Mouse (Mus musculus) kidney, adult 2 months (tissue): ENCODE results near the gene Ckm. TPM values are rescaled to one million over a fixed set of nuclear protein-coding genes. Genes with fewer than 3 reads are reported as not detected.

Source experiments
- DNase-seq: peaks from one replicate; pipeline ENCODE4 v3.0.0; 2021
- H3K27ac ChIP-seq: fragments of 200-500 bp; 2 replicates; pipeline ENCODE4 v1.5.1; 2012; ENCODE audit warnings: low read depth, low read length, control low read depth, inconsistent platforms; ENCODE audit not compliant: insufficient read depth
- H3K27me3 ChIP-seq: fragments of 200-500 bp; replicated peaks from 2 replicates; pipeline ENCODE4 v1.6.1; 2012; ENCODE audit warnings: mild to moderate bottlenecking, moderate library complexity, low read length, inconsistent platforms; ENCODE audit not compliant: control insufficient read depth, insufficient read depth
- H3K36me3 ChIP-seq: fragments of 200-500 bp; 2 replicates; pipeline ENCODE4 v1.6.1; 2012; ENCODE audit warnings: mild to moderate bottlenecking, moderate library complexity, low read length, inconsistent platforms; ENCODE audit not compliant: control insufficient read depth, insufficient read depth
- H3K4me1 ChIP-seq: fragments of 200-500 bp; 2 replicates; pipeline ENCODE4 v1.6.1; 2011; ENCODE audit warnings: low read length; ENCODE audit not compliant: control insufficient read depth, insufficient read depth
- H3K4me3 ChIP-seq: fragments of 200-500 bp; 2 replicates; pipeline ENCODE4 v1.5.1; 2011; ENCODE audit warnings: mild to moderate bottlenecking, low read depth, low read length, control low read depth; ENCODE audit not compliant: insufficient read depth
- CTCF ChIP-seq: fragments of 200-500 bp; conservative IDR thresholded peaks from 2 replicates; pipeline ENCODE4 v1.5.1; 2011; ENCODE audit warnings: low read depth, mild to moderate bottlenecking, control low read depth, low read length, moderate library complexity, mixed read lengths; ENCODE audit not compliant: insufficient read depth, insufficient read length
- POLR2A ChIP-seq: fragments of 200-500 bp; IDR thresholded peaks from one replicate; pipeline ENCODE4 v1.6.1; 2011; ENCODE audit warnings: low read depth, low read length, control low read depth
- WGBS: fragments of 180-500 bp; shearing (Covaris S2); methylation state at CpG from one replicate; pipeline ENCODE4 v1.1.7; 2018; 5-methylcytosine and 5-hydroxymethylcytosine counted together
- polyA plus RNA-seq: library from polyadenylated mRNA; depleted of rRNA; stranded (reverse); fragments of >200 nt; gene quantifications from 2 replicates; pipeline ENCODE4 v1.2.3, GENCODE M21; 2012

Ckm gene
- polyA plus RNA-seq, 1 experiment: 420 TPM

DNA sequence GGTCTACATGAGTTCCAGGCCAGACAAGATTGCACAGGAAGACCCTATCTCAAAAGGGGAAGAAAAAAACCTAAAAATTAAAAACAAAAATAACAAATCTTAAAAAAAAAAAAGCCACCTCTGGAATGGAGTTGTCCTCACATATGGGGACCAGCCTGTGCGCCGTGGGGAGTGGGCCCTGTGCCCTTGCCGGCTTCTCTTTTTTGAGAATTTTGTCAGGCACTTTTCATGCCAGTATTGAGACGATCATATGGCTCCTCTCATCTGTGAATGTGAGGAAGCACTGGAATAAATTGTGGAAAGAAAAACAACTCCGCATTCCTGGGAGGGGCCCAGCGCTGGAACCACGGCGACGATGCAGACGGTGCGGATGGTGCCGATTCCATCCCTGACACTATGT is 44.6 kb downstream of the Ckm start:
- H3K27ac ChIP-seq: no peak overlapping the region
- H3K4me3 ChIP-seq: no peak overlapping the region
- H3K4me1 ChIP-seq: no peaks in the 10 kb centered on the region
- no peak for DNase-seq
- TF ChIP-seq POLR2A: no peak
- TF ChIP-seq CTCF: no peak
- H3K27me3 ChIP-seq: no peaks in the 10 kb centered on the region
- no peaks in the 10 kb centered on the region; the same call in 1 of the 2 replicates for H3K36me3 ChIP-seq
- WGBS: 66% methylated on average over 12 of the region's 12 CpGs

DNA sequence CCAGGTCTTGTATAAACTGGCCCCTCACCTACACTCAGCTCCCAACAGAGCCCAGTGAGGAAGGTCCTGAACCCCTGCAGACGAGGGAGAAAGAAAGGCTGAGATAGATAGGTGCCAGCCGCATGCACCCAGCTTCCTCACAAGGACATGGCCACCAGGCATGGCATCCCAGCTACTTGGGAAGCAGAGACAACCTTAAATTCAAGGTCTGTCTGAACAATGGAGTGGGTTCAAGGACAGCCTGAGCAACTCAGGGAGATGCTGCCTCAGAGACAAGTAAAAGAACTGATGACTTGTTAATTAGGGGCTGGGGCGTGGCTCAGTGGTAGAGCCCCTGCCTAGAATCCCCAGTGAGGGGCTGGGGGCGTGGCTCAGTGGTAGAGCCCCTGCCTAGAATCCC is 50.6 kb downstream of the Ckm start:
- 93% methylated on average over 4 of the region's 4 CpGs for WGBS
- TF ChIP-seq POLR2A (no peak), CTCF (no peak)

DNA sequence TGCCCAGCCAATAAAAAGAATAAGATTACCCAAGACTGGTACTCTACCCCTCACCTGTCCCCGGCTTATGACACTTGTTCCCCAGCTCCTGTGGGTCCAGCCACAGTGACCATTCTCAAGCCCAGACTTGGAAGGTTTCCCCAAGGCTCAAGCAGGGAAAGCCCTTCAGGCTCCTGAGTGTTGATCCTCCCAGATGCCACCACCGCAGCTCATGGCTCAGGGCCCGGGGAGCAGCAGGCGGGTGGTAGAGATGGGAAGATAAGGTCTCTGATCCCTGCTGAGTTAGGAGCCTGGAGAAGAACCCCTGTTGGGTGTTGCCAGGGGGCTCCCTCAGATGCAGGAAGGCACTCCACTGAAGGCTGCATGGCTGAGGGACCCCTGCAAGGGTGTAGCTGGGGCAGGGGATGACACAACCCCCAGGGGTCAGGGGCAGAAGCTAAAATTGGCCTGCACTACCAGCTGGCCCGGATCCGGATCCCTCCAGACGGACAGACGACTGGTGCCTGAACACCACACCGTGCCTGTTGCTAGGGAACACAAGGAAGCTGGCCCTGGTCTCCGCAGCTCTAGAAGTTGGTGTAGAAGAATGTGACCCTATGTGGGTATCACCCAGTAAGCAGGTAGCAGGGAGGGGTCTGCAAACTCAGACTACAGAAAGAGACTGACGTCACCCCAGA is 51.4 kb downstream of the Ckm start:
- WGBS: 46% methylated on average over 11 of the region's 11 CpGs
- H3K36me3 ChIP-seq: no peaks in the 10 kb centered on the region
- no peak overlapping the region for H3K4me3 ChIP-seq
- H3K27me3 ChIP-seq: no peaks in the 10 kb centered on the region
- H3K4me1 ChIP-seq: no peaks in the 10 kb centered on the region
- no peak overlapping the region for H3K27ac ChIP-seq
- no peak for DNase-seq
- TF ChIP-seq POLR2A (no peak), CTCF (no peak)

More for the DNA sequence above, 50.6 kb downstream of the Ckm start:
- H3K27me3 ChIP-seq: no peaks in the 10 kb centered on the region
- no peaks in the 10 kb centered on the region for H3K4me1 ChIP-seq
- DNase-seq: no peak
- no peak overlapping the region for H3K4me3 ChIP-seq
- H3K27ac ChIP-seq: no peak overlapping the region
- no peaks in the 10 kb centered on the region for H3K36me3 ChIP-seq

DNA sequence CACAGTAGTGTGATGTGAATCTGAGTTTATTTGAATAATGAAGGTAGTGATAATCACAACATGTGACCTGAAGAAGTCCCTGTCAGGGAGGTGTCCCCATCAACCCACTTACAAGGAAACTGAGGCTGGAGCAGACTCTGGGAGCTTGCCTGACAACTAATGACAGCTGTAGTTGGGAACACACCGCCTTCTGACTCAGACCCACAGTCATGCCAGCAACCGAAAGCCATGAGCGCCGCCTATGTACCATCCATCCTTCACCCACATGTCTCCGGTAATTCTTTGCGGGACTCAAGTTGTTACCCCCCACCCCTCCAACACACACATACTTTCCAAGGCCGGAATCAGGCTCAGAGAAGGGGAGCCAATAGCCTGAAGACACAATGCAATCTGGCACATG is 52.1 kb downstream of the Ckm start:
- TF ChIP-seq POLR2A: no peak
- no peak for TF ChIP-seq CTCF
- H3K36me3 ChIP-seq: no peaks in the 10 kb centered on the region
- no peaks in the 10 kb centered on the region for H3K4me1 ChIP-seq
- DNase-seq: no peak
- H3K27me3 ChIP-seq: no peaks in the 10 kb centered on the region
- H3K27ac ChIP-seq: no peak overlapping the region
- peak overlapping the region; percentile 91; the same call in 1 of the 2 replicates for H3K4me3 ChIP-seq
- 80% methylated on average over 7 of the region's 7 CpGs for WGBS

DNA sequence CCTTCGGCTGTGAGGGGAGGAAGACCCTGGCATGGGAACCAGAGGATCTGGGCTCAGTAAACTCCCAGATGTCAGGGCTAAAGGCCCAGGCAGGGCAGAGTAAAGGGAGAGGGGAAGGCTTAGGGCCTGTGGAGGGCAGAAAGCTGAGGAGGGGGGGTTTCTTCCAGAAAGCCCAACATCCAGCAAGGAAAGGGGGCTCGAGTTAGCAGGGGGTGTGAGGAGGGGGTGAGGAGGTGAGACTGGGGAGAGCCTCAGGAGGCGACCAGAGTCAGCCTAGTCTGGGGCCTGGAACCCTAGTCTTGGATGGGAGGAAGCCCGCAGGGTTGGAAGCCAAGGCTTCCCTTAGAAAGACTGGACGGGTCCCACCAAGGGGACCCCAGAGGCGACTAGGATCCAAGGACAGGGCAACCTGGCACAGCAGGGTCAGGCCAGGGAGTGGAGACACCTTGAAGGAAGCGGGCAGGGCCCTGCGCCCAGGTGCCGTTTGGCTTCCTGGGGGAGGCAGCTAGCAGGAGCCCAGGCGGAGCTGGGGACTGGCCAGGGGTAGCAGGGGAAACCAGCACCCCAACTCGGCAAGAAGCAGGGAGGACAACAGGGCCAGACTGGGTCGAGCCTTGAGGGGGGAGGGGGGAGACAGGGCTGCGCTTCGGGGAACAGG is 53.0 kb downstream of the Ckm start:
- Histone ChIP-seq H3K27ac (peak overlapping the region; percentile 39; the same call in 1 of the 2 replicates), H3K36me3 (no peaks in the 10 kb centered on the region), H3K27me3 (no peaks in the 10 kb centered on the region), H3K4me3 (peak overlapping the region; percentile 91), H3K4me1 (no peaks in the 10 kb centered on the region)
- WGBS: 5% methylated on average over 14 of the region's 14 CpGs
- no peak for DNase-seq
- TF ChIP-seq POLR2A (no peak), CTCF (no peak)

DNA sequence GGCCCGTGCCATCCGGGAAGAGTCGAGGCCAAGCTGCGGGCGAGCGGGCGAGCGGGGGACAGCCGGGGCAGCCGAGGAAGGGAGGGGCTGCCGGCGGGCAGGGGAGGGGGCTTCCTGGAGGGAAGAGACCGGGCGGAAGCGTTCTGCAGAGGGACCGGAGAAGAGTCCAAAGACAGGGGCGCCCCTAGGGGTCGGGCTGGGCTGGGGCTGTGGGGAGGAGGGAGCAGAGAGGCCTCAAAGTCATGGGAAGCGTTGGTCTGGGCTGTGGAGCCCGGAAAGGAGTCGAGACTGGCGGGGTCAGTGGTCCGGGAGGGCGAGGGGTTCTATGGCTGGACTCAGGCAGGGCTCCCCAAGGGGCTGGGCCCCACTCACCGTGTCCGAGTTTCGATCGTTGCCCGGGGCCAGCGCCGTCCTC is 53.5 kb downstream of the Ckm start:
- no peaks in the 10 kb centered on the region for H3K4me1 ChIP-seq
- H3K4me3 ChIP-seq: peak overlapping the region; percentile 91
- WGBS: 2% methylated on average over 27 of the region's 31 CpGs
- H3K36me3 ChIP-seq: no peaks in the 10 kb centered on the region
- DNase-seq: peak; percentile 64
- H3K27ac ChIP-seq: peak overlapping the region; percentile 55; the same call in 1 of the 2 replicates
- H3K27me3 ChIP-seq: no peaks in the 10 kb centered on the region
- no peak for TF ChIP-seq POLR2A
- TF ChIP-seq CTCF: no peak

DNA sequence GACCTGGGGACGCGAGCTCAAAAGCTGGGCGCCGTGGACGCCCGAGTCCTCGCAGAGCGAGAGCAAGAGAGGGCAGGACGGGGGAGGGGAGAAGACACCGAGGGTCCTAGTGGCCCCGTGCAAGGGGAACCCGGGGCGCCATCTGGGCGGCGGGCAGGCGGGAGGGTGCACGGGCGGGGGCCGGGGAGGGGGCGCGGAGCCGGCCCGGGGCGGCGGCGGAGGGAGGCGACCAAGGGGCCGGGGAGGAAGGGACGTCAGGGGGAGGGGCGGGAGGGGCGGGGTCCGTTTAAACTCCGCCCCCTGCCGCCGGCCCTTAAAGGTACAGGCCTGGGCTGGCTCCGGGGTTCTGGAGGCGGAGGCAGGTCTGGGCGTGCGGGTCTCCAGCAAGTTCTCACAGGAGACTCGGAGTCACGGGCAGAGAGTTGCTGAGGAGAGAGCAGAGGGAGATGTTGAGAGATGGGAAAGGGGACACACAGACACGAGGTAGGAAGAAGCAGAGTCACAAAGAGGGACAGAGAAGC is 54.1 kb downstream of the Ckm start, which contains the start of gene Mark4:
Gene Mark4, minus strand, starts transcription at position 231 of the 521 bp plus-strand sequence.
- H3K36me3 ChIP-seq: no peaks in the 10 kb centered on the region
- peak within 1 kb of the TSS; percentile 65 for H3K27ac ChIP-seq
- WGBS: 2% methylated on average over 27 of the region's 42 CpGs
- peak; percentile 87 for DNase-seq
- H3K4me1 ChIP-seq: no peaks in the 10 kb centered on the region
- peak within 1 kb of the TSS; percentile 91 for H3K4me3 ChIP-seq
- no peaks in the 10 kb centered on the region for H3K27me3 ChIP-seq
- TF ChIP-seq POLR2A (peak; percentile 54), CTCF (no peak)
